Mouse (Mus musculus): ENCODE measurements around the gene Kirrel. TPM values are rescaled to one million over a fixed set of nuclear protein-coding genes. Genes with fewer than 3 reads are reported as not detected.
A peak's percentile ranks its signal among the peaks of the same experiment; 100 is the strongest.

The Kirrel gene
- total and polyA plus RNA-seq, 3 experiments: not detected

- no peaks in the 10 kb centered on the region for H3K9me3 ChIP-seq (replicated peaks; ENCODE audit: low read length)
- DNase-seq (ENCODE audit: extremely low read depth): no peak
- H3K4me1 ChIP-seq (ENCODE audit: control insufficient read depth in 1 of 2, insufficient read depth in 2 of 2): peaks cover 0 to 3% of the 10 kb centered on the region in 2 experiments; a peak in 2 of 4 replicates
- H3K36me3 ChIP-seq (replicated peaks in 1 of 2; ENCODE audit: control insufficient read depth in 1 of 2, insufficient read depth in 1 of 2, low read length in 1 of 2): no peaks in the 10 kb centered on the region
- no peak overlapping the region for H3K4me3 ChIP-seq (replicated peaks in 1 of 3; ENCODE audit: low read depth in 2 of 3, low read length in 2 of 3, poor library complexity in 1 of 3)
- H3K4me2 ChIP-seq (ENCODE audit: insufficient read depth, low read depth, poor library complexity, severe bottlenecking): no peak overlapping the region
- in situ Hi-C loops (cut with MboI; ENCODE audit: low pct_ligation_motif_present, low pct_unique_long_range_greater_than_20kb, low sequenced_read_pairs) (no loop called here), dilution Hi-C loops (cut with MboI; ENCODE audit: extremely low pct_ligation_motif_present, extremely low pct_unique_long_range_greater_than_20kb, low sequenced_read_pairs) (no loop called here)
- H3K27ac ChIP-seq (ENCODE audit: insufficient read depth, low read depth): no peak overlapping the region
- H3K9ac ChIP-seq (ENCODE audit: insufficient read depth, low read depth): no peak overlapping the region
- H3K79me2 ChIP-seq (replicated peaks; ENCODE audit: control insufficient read depth, extremely low read depth, insufficient read depth, poor library complexity, severe bottlenecking): no peaks in the 10 kb centered on the region
- TF ChIP-seq SIN3A (IDR thresholded peaks at IDR 0.05; ENCODE audit: low read length): no peak
- TF ChIP-seq ZC3H11A (IDR thresholded peaks at IDR 0.05; ENCODE audit: low read depth, low read length): no peak
- no peak for TF ChIP-seq ZKSCAN1 (IDR thresholded peaks at IDR 0.05; ENCODE audit: borderline replicate concordance, low read depth, low read length)
- no peak for TF ChIP-seq TBP (conservative IDR thresholded peaks at IDR 0.05; ENCODE audit: low read depth, low read length)
- no peak for TF ChIP-seq RAD21 (IDR thresholded peaks at IDR 0.05; ENCODE audit: low read depth, low read length)
- no peak for TF ChIP-seq EP300 (IDR thresholded peaks at IDR 0.05; ENCODE audit: low read length)
- no peak for TF ChIP-seq RCOR1 (conservative IDR thresholded peaks at IDR 0.05; ENCODE audit: low read depth, low read length)
- TF ChIP-seq MAZ (IDR thresholded peaks at IDR 0.05; ENCODE audit: low read depth, low read length): no peak
- TF ChIP-seq GABPA (IDR thresholded peaks at IDR 0.05; ENCODE audit: insufficient replicate concordance, low read depth, low read length): no peak
- H3K27me3 ChIP-seq (replicated peaks): no peaks in the 10 kb centered on the region
Measured at GRCm38 (mm10) chr3:87047801-87048200, 126.7 kb downstream of the Kirrel start.

DNA sequence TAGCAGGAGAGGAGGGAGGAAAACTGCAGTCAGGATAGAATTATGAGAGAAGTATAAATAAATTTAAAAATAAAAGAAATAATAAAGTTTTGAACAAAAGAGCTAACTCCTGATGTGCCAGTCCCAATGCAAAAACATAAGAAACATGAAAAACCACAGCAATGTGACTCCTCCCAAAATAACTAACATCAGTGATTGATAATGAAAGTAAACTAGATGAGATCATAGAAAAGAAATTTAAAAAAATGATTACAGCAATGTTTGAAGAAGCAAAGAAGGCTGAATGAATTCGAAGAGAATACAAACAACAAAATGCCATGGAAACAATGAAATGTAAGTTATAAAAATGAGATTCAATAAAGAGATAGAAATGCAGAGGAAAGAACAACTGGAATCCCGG, 132.8 kb downstream of the Kirrel start:
- Histone ChIP-seq H3K36me3 (replicated peaks in 1 of 2; ENCODE audit: control insufficient read depth in 1 of 2, insufficient read depth in 1 of 2, low read length in 1 of 2) (no peaks in the 10 kb centered on the region), H3K27me3 (replicated peaks) (no peaks in the 10 kb centered on the region), H3K9me3 (replicated peaks; ENCODE audit: low read length) (no peaks in the 10 kb centered on the region)

More for the DNA sequence above, 132.8 kb downstream of the Kirrel start:
- no peak for DNase-seq (ENCODE audit: extremely low read depth)
- dilution Hi-C loops (cut with MboI; ENCODE audit: extremely low pct_ligation_motif_present, extremely low pct_unique_long_range_greater_than_20kb, low sequenced_read_pairs): no loop called here
- no peaks in the 10 kb centered on the region for H3K79me2 ChIP-seq (replicated peaks; ENCODE audit: control insufficient read depth, extremely low read depth, insufficient read depth, poor library complexity, severe bottlenecking)
- H3K4me2 ChIP-seq (ENCODE audit: insufficient read depth, low read depth, poor library complexity, severe bottlenecking): no peak overlapping the region
- H3K9ac ChIP-seq (ENCODE audit: insufficient read depth, low read depth): no peak overlapping the region
- TF ChIP-seq CTCF (conservative IDR thresholded peaks at IDR 0.05 in 1 of 2, IDR thresholded peaks at IDR 0.05 in 1 of 2; ENCODE audit: low read depth in 2 of 2, low read length in 2 of 2) (no peak), CHD1 (IDR thresholded peaks at IDR 0.05; ENCODE audit: low read depth, low read length) (no peak), KAT2A (IDR thresholded peaks at IDR 0.05; ENCODE audit: insufficient replicate concordance, low read length) (no peak), POLR2A (IDR thresholded peaks at IDR 0.05; ENCODE audit: low read depth, low read length) (no peak), ZNF384 (IDR thresholded peaks at IDR 0.05; ENCODE audit: low read depth, low read length) (peak; percentile 42; the same call in 1 of the 2 replicates), JUND (conservative IDR thresholded peaks at IDR 0.05; ENCODE audit: low read depth, low read length) (peak; percentile 71), TCF12 (IDR thresholded peaks at IDR 0.05; ENCODE audit: low read depth, low read length) (no peak), SMC3 (IDR thresholded peaks at IDR 0.05; ENCODE audit: low read depth, low read length) (no peak), ZMIZ1 (IDR thresholded peaks at IDR 0.05; ENCODE audit: low read depth, low read length) (no peak), MXI1 (IDR thresholded peaks at IDR 0.05; ENCODE audit: low read depth, low read length) (no peak), IRF4 (IDR thresholded peaks at IDR 0.05; ENCODE audit: low read depth, low read length) (peak; percentile 45; the same call in 1 of the 2 replicates), EP300 (IDR thresholded peaks at IDR 0.05; ENCODE audit: low read length) (peak; percentile 31; the same call in 1 of the 2 replicates), JUN (IDR thresholded peaks at IDR 0.05; ENCODE audit: insufficient read depth, low read depth, low read length) (peak; percentile 70; the same call in 1 of the 2 replicates), ZC3H11A (IDR thresholded peaks at IDR 0.05; ENCODE audit: low read depth, low read length) (no peak), SIN3A (IDR thresholded peaks at IDR 0.05; ENCODE audit: low read length) (no peak)
- in situ Hi-C loops (cut with MboI; ENCODE audit: low pct_ligation_motif_present, low pct_unique_long_range_greater_than_20kb, low sequenced_read_pairs): no loop called here
- peaks cover 0 to 11% of the 10 kb centered on the region in 2 experiments; a peak in 2 of 4 replicates for H3K4me1 ChIP-seq (ENCODE audit: control insufficient read depth in 1 of 2, insufficient read depth in 2 of 2)
- H3K4me3 ChIP-seq (replicated peaks in 1 of 3; ENCODE audit: low read depth in 2 of 3, low read length in 2 of 3, poor library complexity in 1 of 3): no peak overlapping the region
- H3K27ac ChIP-seq (ENCODE audit: insufficient read depth, low read depth): no peak overlapping the region
